Mouse (Mus musculus): ENCODE results near the gene Kpna7. TPM values are rescaled to one million over a fixed set of nuclear protein-coding genes. Genes with fewer than 3 reads are reported as not detected.

Gene Kpna7
- polyA plus RNA-seq, 1 experiment from 2014 or later: not detected

DNA sequence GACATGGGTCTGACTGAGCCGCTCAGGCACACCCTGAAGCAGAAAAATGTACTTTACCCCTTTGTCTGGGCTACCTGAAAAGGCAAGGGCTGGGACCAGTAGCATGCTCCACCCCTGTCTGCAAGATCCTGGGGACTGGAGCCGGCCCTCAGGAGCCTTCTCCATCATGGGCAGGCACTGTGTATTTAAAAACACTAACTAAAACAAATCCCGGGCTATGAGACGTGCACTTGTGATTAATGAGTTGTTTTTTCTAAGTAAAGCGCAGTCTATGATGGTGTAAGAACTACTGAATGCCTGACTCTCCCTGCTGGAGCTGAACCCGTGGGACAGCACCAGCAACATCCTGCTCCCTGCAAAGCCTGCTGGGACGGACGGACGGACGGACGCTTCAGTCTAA is 135.4 kb downstream of the Kpna7 start:
- H3K4me1 ChIP-seq (ENCODE audit: insufficient read depth): peaks cover 13% of the 10 kb centered on the region
- no peak overlapping the region for H3K4me3 ChIP-seq (ENCODE audit: low read depth, low read length)
- no peaks in the 10 kb centered on the region for H3K36me3 ChIP-seq (ENCODE audit: insufficient read depth)
- no peaks in the 10 kb centered on the region for H3K9me3 ChIP-seq (ENCODE audit: low read depth, low read length)
- peak overlapping the region; percentile 6; the same call in 1 of the 2 replicates for H3K27ac ChIP-seq (ENCODE audit: low read depth)
- H3K9ac ChIP-seq: no peak overlapping the region
- ATAC-seq (ENCODE audit: insufficient read depth): peak; percentile 75; the same call in 1 of the 2 replicates
- peak; percentile 67 for DNase-seq
- no peak for TF ChIP-seq CTCF (IDR thresholded peaks at IDR 0.05; ENCODE audit: low read depth)
- H3K4me2 ChIP-seq: peak overlapping the region; percentile 29; the same call in 1 of the 2 replicates
- no peaks in the 10 kb centered on the region for H3K27me3 ChIP-seq (ENCODE audit: insufficient read depth, low read length)
- 15% methylated on average over 11 of the region's 11 CpGs for WGBS

DNA sequence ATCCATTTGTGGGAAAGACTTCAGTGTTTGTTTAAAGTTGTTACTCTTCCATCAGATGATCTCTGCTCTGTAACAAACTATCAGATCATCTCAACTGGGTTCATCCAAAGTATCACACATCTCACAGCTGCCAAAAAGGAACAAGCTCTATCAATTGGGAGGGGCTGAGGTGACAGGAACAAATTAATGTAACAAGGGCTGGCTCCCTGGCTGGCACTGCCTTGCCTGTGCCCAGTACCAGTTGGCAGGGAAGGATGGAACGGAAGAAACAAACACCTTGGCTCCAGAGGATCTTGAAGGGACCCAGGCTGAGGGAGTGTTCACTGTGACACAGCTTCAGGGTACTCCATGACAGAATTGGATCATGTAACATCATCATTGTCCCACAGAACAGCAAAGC is 135.8 kb downstream of the Kpna7 start:
- Histone ChIP-seq H3K4me3 (ENCODE audit: low read depth, low read length) (no peak overlapping the region), H3K27ac (ENCODE audit: low read depth) (no peak overlapping the region), H3K9ac (no peak overlapping the region), H3K27me3 (ENCODE audit: insufficient read depth, low read length) (no peaks in the 10 kb centered on the region), H3K9me3 (ENCODE audit: low read depth, low read length) (no peaks in the 10 kb centered on the region), H3K4me1 (ENCODE audit: insufficient read depth) (peaks cover 13% of the 10 kb centered on the region), H3K4me2 (no peak overlapping the region), H3K36me3 (ENCODE audit: insufficient read depth) (no peaks in the 10 kb centered on the region)
- no peak for TF ChIP-seq CTCF (IDR thresholded peaks at IDR 0.05; ENCODE audit: low read depth)
- WGBS: 42% methylated on average over 1 of the region's 1 CpGs
- DNase-seq: peak; percentile 15
- peak; percentile 47; the same call in 1 of the 2 replicates for ATAC-seq (ENCODE audit: insufficient read depth)

DNA sequence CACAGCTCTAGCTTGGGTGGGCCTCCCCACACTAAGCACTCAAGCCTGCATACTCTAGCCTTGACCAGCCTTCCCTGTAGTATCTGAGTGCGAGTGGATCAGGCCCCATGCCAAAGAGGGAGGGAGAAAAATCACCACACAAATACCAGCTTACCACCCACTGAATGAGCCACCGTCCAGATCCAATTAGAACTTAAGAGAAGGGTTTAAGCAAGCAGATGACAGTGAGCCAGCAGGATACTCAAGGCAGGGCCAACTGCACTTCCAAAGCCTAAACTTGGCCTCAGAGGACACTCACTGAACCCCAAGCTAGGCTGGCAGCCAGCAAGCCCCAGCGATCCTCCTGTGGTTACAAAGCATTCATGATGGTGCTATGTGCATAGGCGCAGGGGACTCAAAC is 137.8 kb downstream of the Kpna7 start:
- ATAC-seq (ENCODE audit: insufficient read depth) (no peak), DNase-seq (no peak)
- Histone ChIP-seq H3K27me3 (ENCODE audit: insufficient read depth, low read length) (no peaks in the 10 kb centered on the region), H3K9me3 (ENCODE audit: low read depth, low read length) (no peaks in the 10 kb centered on the region), H3K36me3 (ENCODE audit: insufficient read depth) (no peaks in the 10 kb centered on the region), H3K9ac (no peak overlapping the region), H3K4me3 (ENCODE audit: low read depth, low read length) (no peak overlapping the region), H3K4me2 (no peak overlapping the region), H3K27ac (ENCODE audit: low read depth) (no peak overlapping the region), H3K4me1 (ENCODE audit: insufficient read depth) (peaks cover 13% of the 10 kb centered on the region)
- 68% methylated on average over 4 of the region's 4 CpGs for WGBS
- no peak for TF ChIP-seq CTCF (IDR thresholded peaks at IDR 0.05; ENCODE audit: low read depth)

DNA sequence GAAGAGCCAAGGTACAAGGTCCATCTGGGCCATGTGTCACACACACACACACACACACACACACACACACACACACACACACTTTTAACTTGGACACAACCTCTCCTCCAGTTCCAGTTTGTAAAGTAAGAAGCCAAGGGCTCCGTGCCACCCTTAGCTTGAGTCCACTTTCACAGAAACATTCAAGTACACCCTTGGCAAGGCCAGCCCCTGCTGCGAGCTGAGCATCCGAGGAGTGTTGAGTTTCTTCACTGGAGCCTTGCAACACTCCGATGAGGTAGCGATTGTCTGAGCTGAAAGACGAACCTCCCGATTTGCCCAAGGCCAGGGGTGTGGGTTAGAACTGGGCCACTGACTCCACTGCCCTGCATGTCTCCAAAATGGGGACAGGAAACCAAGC is 138.9 kb downstream of the Kpna7 start:
- H3K36me3 ChIP-seq (ENCODE audit: insufficient read depth): no peaks in the 10 kb centered on the region
- H3K9me3 ChIP-seq (ENCODE audit: low read depth, low read length): no peaks in the 10 kb centered on the region
- no peak overlapping the region for H3K27ac ChIP-seq (ENCODE audit: low read depth)
- DNase-seq: no peak
- no peak for ATAC-seq (ENCODE audit: insufficient read depth)
- H3K27me3 ChIP-seq (ENCODE audit: insufficient read depth, low read length): no peaks in the 10 kb centered on the region
- H3K4me2 ChIP-seq: no peak overlapping the region
- 82% methylated on average over 7 of the region's 7 CpGs for WGBS
- peaks cover 13% of the 10 kb centered on the region for H3K4me1 ChIP-seq (ENCODE audit: insufficient read depth)
- TF ChIP-seq CTCF (IDR thresholded peaks at IDR 0.05; ENCODE audit: low read depth): no peak
- no peak overlapping the region for H3K4me3 ChIP-seq (ENCODE audit: low read depth, low read length)
- no peak overlapping the region for H3K9ac ChIP-seq

DNA sequence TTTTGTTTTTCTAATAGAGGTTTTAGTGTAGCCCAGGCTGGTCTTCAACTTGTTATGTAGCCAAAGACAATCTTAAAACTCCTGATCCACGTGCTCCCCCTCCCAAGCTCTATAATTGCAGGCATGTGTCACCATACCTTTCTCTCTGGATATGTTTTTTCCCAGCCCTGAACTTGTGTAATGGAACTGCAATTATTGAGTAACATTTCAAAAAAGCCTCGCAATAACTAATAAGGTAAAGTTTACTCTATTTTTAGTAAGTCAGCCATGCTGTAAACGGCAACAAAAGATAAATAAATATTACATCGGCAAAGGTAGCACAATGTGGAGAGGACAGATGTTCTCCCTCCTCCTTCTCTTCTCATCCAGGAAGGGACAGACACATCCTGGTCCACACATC is 139.5 kb downstream of the Kpna7 start:
- Histone ChIP-seq H3K4me2 (no peak overlapping the region), H3K9me3 (ENCODE audit: low read depth, low read length) (no peaks in the 10 kb centered on the region), H3K36me3 (ENCODE audit: insufficient read depth) (no peaks in the 10 kb centered on the region), H3K4me3 (ENCODE audit: low read depth, low read length) (no peak overlapping the region), H3K27ac (ENCODE audit: low read depth) (no peak overlapping the region), H3K27me3 (ENCODE audit: insufficient read depth, low read length) (no peaks in the 10 kb centered on the region), H3K9ac (no peak overlapping the region), H3K4me1 (ENCODE audit: insufficient read depth) (peaks cover 13% of the 10 kb centered on the region)
- ATAC-seq (ENCODE audit: insufficient read depth): no peak
- DNase-seq: no peak
- 56% methylated on average over 4 of the region's 4 CpGs for WGBS
- no peak for TF ChIP-seq CTCF (IDR thresholded peaks at IDR 0.05; ENCODE audit: low read depth)

DNA sequence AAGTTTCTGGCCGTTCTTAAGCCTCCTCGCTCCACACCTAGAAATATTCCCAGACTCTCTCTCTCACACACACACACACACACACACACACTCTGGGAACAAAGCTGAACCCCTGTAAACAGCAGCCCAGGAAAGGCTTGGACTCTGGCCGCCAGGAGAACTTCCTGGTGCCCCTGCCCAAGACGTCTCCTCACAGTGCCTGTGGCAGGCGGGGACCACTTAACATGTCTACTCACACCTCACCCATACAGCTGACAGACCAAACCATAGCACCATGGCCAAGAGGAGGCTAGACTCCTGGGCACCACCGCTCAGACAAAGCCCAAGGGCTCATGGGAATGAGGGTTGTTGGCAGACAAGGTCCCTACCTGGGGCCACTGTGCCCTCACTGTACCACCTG is 140.5 kb downstream of the Kpna7 start:
- H3K9ac ChIP-seq: no peak overlapping the region
- no peak overlapping the region for H3K27ac ChIP-seq (ENCODE audit: low read depth)
- peaks cover 5% of the 10 kb centered on the region; the same call in 1 of the 2 replicates for H3K4me1 ChIP-seq (ENCODE audit: insufficient read depth)
- H3K36me3 ChIP-seq (ENCODE audit: insufficient read depth): no peaks in the 10 kb centered on the region
- H3K4me3 ChIP-seq (ENCODE audit: low read depth, low read length): no peak overlapping the region
- H3K4me2 ChIP-seq: no peak overlapping the region
- no peak for TF ChIP-seq CTCF (IDR thresholded peaks at IDR 0.05; ENCODE audit: low read depth)
- WGBS: 66% methylated on average over 6 of the region's 6 CpGs
- ATAC-seq (ENCODE audit: insufficient read depth) (no peak), DNase-seq (no peak)
- H3K9me3 ChIP-seq (ENCODE audit: low read depth, low read length): no peaks in the 10 kb centered on the region
- H3K27me3 ChIP-seq (ENCODE audit: insufficient read depth, low read length): no peaks in the 10 kb centered on the region

DNA sequence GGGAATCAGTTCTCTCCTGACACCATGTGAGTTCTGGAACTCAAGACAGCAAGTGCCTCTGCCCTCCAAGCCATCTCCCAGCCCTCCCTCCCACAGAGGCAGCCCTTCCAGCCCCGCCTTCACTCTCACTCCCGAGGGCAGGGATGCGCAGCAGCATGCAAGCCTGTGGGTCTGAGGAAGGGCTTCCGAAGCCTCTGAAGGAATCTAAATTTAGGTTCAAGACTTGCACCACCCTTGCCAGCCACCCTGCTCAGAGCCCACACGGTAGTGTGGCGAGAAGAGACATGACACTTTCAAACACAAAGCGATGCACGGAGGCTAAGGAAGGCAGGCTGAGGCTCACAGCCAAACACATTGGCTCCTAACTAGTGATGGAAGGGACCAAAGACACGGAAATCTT is 141.4 kb downstream of the Kpna7 start:
- 61% methylated on average over 9 of the region's 9 CpGs for WGBS
- H3K9me3 ChIP-seq (ENCODE audit: low read depth, low read length): no peaks in the 10 kb centered on the region
- TF ChIP-seq CTCF (IDR thresholded peaks at IDR 0.05; ENCODE audit: low read depth): no peak
- H3K9ac ChIP-seq: no peak overlapping the region
- no peak for DNase-seq
- no peak overlapping the region for H3K4me2 ChIP-seq
- no peak for ATAC-seq (ENCODE audit: insufficient read depth)
- no peaks in the 10 kb centered on the region for H3K27me3 ChIP-seq (ENCODE audit: insufficient read depth, low read length)
- no peaks in the 10 kb centered on the region for H3K36me3 ChIP-seq (ENCODE audit: insufficient read depth)
- no peak overlapping the region for H3K27ac ChIP-seq (ENCODE audit: low read depth)
- no peaks in the 10 kb centered on the region for H3K4me1 ChIP-seq (ENCODE audit: insufficient read depth)
- H3K4me3 ChIP-seq (ENCODE audit: low read depth, low read length): no peak overlapping the region

DNA sequence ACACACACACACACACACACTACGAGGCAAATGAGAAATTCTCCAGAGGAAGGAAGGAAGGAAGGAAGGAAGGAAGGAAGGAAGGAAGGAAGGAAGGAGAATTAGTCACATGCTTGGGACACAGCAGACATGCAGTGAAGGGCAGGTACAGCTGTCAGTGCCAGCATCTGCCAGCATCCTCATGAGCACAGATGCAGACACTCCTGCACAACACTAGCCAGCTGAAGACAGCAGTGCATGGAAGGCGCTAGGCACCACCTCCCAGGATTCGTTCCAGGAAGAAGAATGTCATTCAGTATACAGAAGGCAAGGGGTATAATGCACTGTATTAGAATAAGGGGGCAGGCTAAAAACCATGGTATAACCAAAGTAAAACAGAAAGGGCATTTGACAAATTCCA is 142.9 kb downstream of the Kpna7 start:
- Histone ChIP-seq H3K9me3 (ENCODE audit: low read depth, low read length) (no peaks in the 10 kb centered on the region), H3K4me2 (no peak overlapping the region), H3K36me3 (ENCODE audit: insufficient read depth) (no peaks in the 10 kb centered on the region), H3K27me3 (ENCODE audit: insufficient read depth, low read length) (no peaks in the 10 kb centered on the region), H3K4me3 (ENCODE audit: low read depth, low read length) (no peak overlapping the region), H3K4me1 (ENCODE audit: insufficient read depth) (no peaks in the 10 kb centered on the region), H3K27ac (ENCODE audit: low read depth) (no peak overlapping the region), H3K9ac (no peak overlapping the region)
- no peak for TF ChIP-seq CTCF (IDR thresholded peaks at IDR 0.05; ENCODE audit: low read depth)
- no peak for DNase-seq
- 48% methylated on average over 3 of the region's 3 CpGs for WGBS
- ATAC-seq (ENCODE audit: insufficient read depth): no peak
